Mouse (Mus musculus) stomach, embryonic 15.5 days (tissue): ENCODE results near the gene Trpc7. TPM values are rescaled to one million over a fixed set of nuclear protein-coding genes. Genes with fewer than 3 reads are reported as not detected.

Experiments used
- ATAC-seq: fragments of 200-750 bp; cut with Nextera tagmentation; 2 replicates; pipeline ENCODE4 v1.8.0; 2017; ENCODE audit warnings: low read depth, moderate number of reproducible peaks, moderate TSS enrichment; ENCODE audit not compliant: insufficient read depth, low FRiP score
- H3K27ac ChIP-seq: fragments of 300-500 bp; sonication (generic); 2 replicates; pipeline ENCODE4 v1.5.1; 2015; ENCODE audit warnings: mild to moderate bottlenecking, inconsistent platforms
- H3K27me3 ChIP-seq: fragments of 300-500 bp; sonication (generic); replicated peaks from 2 replicates; pipeline ENCODE4 v1.6.1; 2015; ENCODE audit warnings: inconsistent platforms
- H3K36me3 ChIP-seq: fragments of 300-500 bp; sonication (generic); 2 replicates; pipeline ENCODE4 v1.6.1; 2015; ENCODE audit warnings: inconsistent platforms
- H3K4me1 ChIP-seq: fragments of 300-500 bp; sonication (generic); 2 replicates; pipeline ENCODE4 v1.6.1; 2015; ENCODE audit warnings: inconsistent platforms
- H3K4me2 ChIP-seq: fragments of 300-500 bp; sonication (generic); 2 replicates; pipeline ENCODE4 v1.6.1; 2015; ENCODE audit warnings: mild to moderate bottlenecking, inconsistent platforms
- H3K4me3 ChIP-seq: fragments of 300-500 bp; sonication (generic); replicated peaks from 2 replicates; pipeline ENCODE4 v1.5.1; 2015; ENCODE audit warnings: inconsistent platforms
- H3K9ac ChIP-seq: fragments of 300-500 bp; sonication (generic); 2 replicates; pipeline ENCODE4 v1.6.1; 2015; ENCODE audit warnings: inconsistent platforms
- H3K9me3 ChIP-seq: fragments of 300-500 bp; sonication (generic); 2 replicates; pipeline ENCODE4 v1.6.1; 2016; ENCODE audit warnings: inconsistent platforms
- WGBS: fragments of 180-500 bp; shearing (Covaris S2); methylation state at CpG from one replicate; pipeline ENCODE4 v1.1.7; 2015; 5-methylcytosine and 5-hydroxymethylcytosine counted together
- polyA plus RNA-seq: library from polyadenylated mRNA; unstranded; fragments of >200 nt; fragmentation: Nextera tagmentation; extraction: Ambion mirVana; gene quantifications from 2 replicates; pipeline ENCODE4 v1.2.1, GENCODE M21; 2015

The Trpc7 gene
- polyA plus RNA-seq, 1 experiment from 2014 or later = 0.26 TPM

DNA sequence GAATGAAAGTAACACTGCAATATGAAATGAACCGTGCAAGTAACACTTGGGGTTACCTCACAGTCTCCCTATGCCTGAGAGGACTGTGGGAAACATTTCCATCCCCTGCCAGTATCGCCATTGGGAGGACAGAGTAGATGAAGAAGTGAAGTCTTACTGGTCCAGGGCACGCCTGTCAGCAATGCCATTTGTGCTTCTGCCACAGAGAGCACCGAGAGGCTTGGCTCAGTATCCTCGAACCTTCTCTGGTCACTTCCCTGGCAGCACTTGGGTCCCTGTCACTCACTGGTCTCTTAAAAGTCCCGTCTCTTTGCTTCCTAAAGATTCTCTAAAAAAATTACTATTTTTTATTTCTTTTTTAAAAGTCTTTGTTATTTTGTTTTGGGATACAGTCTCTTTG, 155.3 kb downstream of the Trpc7 start:
- no peaks in the 10 kb centered on the region for H3K4me1 ChIP-seq
- ATAC-seq = no peak
- 85% methylated on average over 6 of the region's 6 CpGs for WGBS
- no peak overlapping the region for H3K4me3 ChIP-seq
- H3K9me3 ChIP-seq = no peaks in the 10 kb centered on the region
- H3K27ac ChIP-seq = no peak overlapping the region
- no peaks in the 10 kb centered on the region for H3K27me3 ChIP-seq
- no peak overlapping the region for H3K9ac ChIP-seq
- peaks cover 21% of the 10 kb centered on the region for H3K36me3 ChIP-seq
- no peak overlapping the region for H3K4me2 ChIP-seq

DNA sequence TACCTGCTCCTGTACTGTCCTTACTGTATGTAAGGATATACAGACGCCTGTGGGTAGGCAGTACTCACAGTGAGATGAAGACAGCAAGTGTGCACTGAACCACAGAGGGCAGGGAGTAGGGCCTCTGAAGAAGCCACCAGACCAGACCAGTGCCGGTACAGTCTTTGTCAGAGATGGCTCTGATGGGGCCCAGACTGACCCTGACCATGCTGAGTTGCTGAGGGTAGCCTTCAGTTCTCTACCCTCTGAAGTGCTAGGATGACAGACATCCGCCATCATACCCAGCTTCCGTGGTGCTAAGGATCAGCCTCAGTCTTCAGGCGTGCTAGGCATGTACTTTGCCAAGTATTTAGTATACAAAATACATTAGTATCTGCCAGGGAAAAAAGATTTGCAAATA, 156.2 kb downstream of the Trpc7 start:
- no peak overlapping the region for H3K9ac ChIP-seq
- ATAC-seq = no peak
- no peak overlapping the region for H3K4me2 ChIP-seq
- H3K9me3 ChIP-seq = no peaks in the 10 kb centered on the region
- H3K4me1 ChIP-seq = no peaks in the 10 kb centered on the region
- no peak overlapping the region for H3K4me3 ChIP-seq
- WGBS = 93% methylated on average over 5 of the region's 5 CpGs
- no peaks in the 10 kb centered on the region for H3K27me3 ChIP-seq
- H3K27ac ChIP-seq = no peak overlapping the region
- H3K36me3 ChIP-seq = peaks cover 23% of the 10 kb centered on the region

DNA sequence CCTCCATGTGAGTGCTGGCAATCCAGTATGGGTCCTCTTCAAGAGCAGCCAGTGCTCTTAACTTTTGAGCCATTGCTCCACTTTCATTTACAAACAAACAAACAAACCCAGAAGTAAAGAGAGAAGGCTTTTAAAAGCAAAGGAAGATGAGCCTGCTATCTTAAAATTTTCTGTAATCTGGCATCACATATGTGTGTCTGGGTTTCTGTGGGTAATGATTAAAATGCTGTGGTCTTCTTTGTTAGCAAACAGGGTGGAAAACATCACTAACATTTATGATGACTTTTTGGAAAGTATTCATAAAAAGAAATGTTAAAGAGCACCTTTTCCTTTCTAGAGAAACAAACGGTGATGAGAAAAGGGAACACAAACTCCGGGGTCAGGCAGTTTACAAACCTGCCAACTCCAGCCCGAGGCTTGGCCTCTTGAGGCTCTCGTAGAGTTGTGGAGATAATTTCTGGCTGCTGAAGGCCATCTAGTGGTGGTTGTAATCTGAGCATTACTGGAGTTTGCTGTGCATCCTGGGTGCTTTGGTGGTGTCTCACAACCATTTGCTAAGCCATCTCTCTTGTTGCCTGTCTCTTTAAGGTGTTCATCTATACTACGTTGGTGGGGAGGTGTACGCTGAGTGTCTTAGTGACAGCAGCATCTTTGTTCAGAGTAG, 160.4 kb downstream of the Trpc7 start:
- no peak overlapping the region for H3K9ac ChIP-seq
- H3K9me3 ChIP-seq = no peaks in the 10 kb centered on the region
- H3K27me3 ChIP-seq = no peaks in the 10 kb centered on the region
- no peak overlapping the region for H3K27ac ChIP-seq
- no peaks in the 10 kb centered on the region for H3K4me1 ChIP-seq
- no peak overlapping the region for H3K4me3 ChIP-seq
- H3K36me3 ChIP-seq = peaks cover 43% of the 10 kb centered on the region
- H3K4me2 ChIP-seq = no peak overlapping the region
- no peak for ATAC-seq
- WGBS = 44% methylated on average over 6 of the region's 6 CpGs

GRCm38 (mm10) chr13:56734617-56735016, 161.2 kb downstream of the Trpc7 start:
- H3K4me3 ChIP-seq = no peak overlapping the region
- no peak overlapping the region for H3K4me2 ChIP-seq
- no peak overlapping the region for H3K27ac ChIP-seq
- H3K9ac ChIP-seq = no peak overlapping the region
- H3K9me3 ChIP-seq = no peaks in the 10 kb centered on the region
- 84% methylated on average over 4 of the region's 4 CpGs for WGBS
- no peaks in the 10 kb centered on the region for H3K4me1 ChIP-seq
- H3K36me3 ChIP-seq = peaks cover 43% of the 10 kb centered on the region; the same call in 1 of the 2 replicates
- no peaks in the 10 kb centered on the region for H3K27me3 ChIP-seq
- no peak for ATAC-seq

DNA sequence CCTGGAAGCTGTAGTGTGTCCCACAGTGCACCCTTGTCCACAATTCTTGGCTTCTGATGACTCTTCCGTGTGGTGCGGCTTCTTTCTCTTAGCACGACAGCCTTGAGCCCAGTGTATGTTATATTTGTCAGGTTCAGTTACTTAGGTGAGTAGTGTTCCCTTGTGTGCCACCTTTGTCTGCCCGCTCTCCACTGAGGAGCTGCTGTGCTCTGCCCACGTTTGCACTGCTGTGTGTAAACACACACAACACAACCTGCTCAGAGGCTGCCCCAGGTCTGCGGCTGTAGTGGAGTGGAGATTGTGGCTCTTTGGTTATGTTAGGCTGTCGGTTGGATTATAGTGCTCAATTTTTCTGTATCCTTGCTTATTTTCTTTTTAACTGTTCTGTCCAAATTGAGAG, 166.7 kb downstream of the Trpc7 start:
- peaks cover 57% of the 10 kb centered on the region for H3K36me3 ChIP-seq

GRCm38 (mm10) chr13:56726551-56726950, 169.2 kb downstream of the Trpc7 start:
- H3K36me3 ChIP-seq = peaks cover 40% of the 10 kb centered on the region

More for the DNA sequence above, 166.7 kb downstream of the Trpc7 start:
- 81% methylated on average over 7 of the region's 7 CpGs for WGBS
- no peaks in the 10 kb centered on the region for H3K4me1 ChIP-seq
- no peak overlapping the region for H3K4me3 ChIP-seq
- no peak overlapping the region for H3K27ac ChIP-seq
- no peak overlapping the region for H3K9ac ChIP-seq
- H3K4me2 ChIP-seq = no peak overlapping the region
- H3K27me3 ChIP-seq = no peaks in the 10 kb centered on the region
- no peak for ATAC-seq
- H3K9me3 ChIP-seq = no peaks in the 10 kb centered on the region

More at GRCm38 (mm10) chr13:56726551-56726950, 169.2 kb downstream of the Trpc7 start:
- ATAC-seq = no peak
- Histone ChIP-seq H3K4me1 (no peaks in the 10 kb centered on the region), H3K4me3 (no peak overlapping the region), H3K27ac (no peak overlapping the region), H3K9me3 (no peaks in the 10 kb centered on the region), H3K27me3 (no peaks in the 10 kb centered on the region), H3K4me2 (no peak overlapping the region), H3K9ac (no peak overlapping the region)
- WGBS = 78% methylated on average over 4 of the region's 4 CpGs

Other genes starting within 250 kb of the Trpc7 start
- gene Smad5, start 193.0 kb downstream of the Trpc7 start, polyA plus RNA-seq = 23.5 and 25.6 TPM in 2 replicates
- gene Gm45623, start 142.2 kb downstream of the Trpc7 start, polyA plus RNA-seq = 4.0 TPM in 2 replicates